11 mouse cellular contexts compared by ENCODE assay signal in genomic region chr3:154570029-154570575, GRCm38 (mm10). TPM values are rescaled to one million over a fixed set of nuclear protein-coding genes. Genes with fewer than 3 reads are reported as not detected.
DNase-seq lines count a peak whose midpoint lies in the region; ATAC-seq and TF ChIP-seq lines count a peak whose summit lies in the region.
"Had no signal": no experiment of that assay in that cellular context is flagged by ENCODE, and none has a peak within 500 bp of the region (broad histone marks: within the 10 kb centered on the region; RNA-seq: fewer than 3 reads in every experiment).

No protein-coding gene starts in this region.

- peak overlapping the region; percentile 62 for H3K4me2 ChIP-seq in heart, postnatal 0 days (ENCODE audit: low read depth, low read length)
- peak overlapping the region; percentile 43 for H3K4me2 ChIP-seq in forebrain, embryonic 14.5 days (ENCODE audit: low read length)
- peak overlapping the region; percentile 36 for H3K4me2 ChIP-seq in midbrain, embryonic 16.5 days (ENCODE audit: low read length)

- peak; percentile 37 for DNase-seq in heart, postnatal 0 days (ENCODE audit: low spot score)
- DNase-seq in heart, adult 8-10 months (ENCODE audit: low spot score), result no peak
- DNase-seq in embryonic facial prominence, embryonic 10.5 days (ENCODE audit: low spot score), result no peak
- peak; percentile 20 for DNase-seq in forebrain, embryonic 14.5 days (ENCODE audit: low spot score)
- DNase-seq in kidney, postnatal 4 days, result no peak
- no peak for DNase-seq in adrenal gland, postnatal 36 days
- DNase-seq in left cerebral cortex, adult 11 months (ENCODE audit: low spot score), result no peak
- DNase-seq: cerebellum, adult 9-11 months; liver, embryonic 13.5 days had no signal

- no peak overlapping the region for H3K27ac ChIP-seq in heart, postnatal 0 days (ENCODE audit: low read depth)
- no peak overlapping the region for H3K27ac ChIP-seq in embryonic facial prominence, embryonic 10.5 days (replicated peaks)
- H3K27ac ChIP-seq in forebrain, embryonic 14.5 days (ENCODE audit: low read depth, low read length), result no peak overlapping the region
- no peak overlapping the region for H3K27ac ChIP-seq in midbrain, embryonic 16.5 days (ENCODE audit: low read length)
- H3K27ac ChIP-seq: liver, embryonic 13.5 days had no signal

- peaks cover 5% of the 10 kb centered on the region; the same call in 1 of the 2 replicates for H3K27me3 ChIP-seq in heart, postnatal 0 days (ENCODE audit: control insufficient read depth, insufficient read depth, low read length)
- peaks cover 44% of the 10 kb centered on the region for H3K27me3 ChIP-seq in embryonic facial prominence, embryonic 10.5 days (replicated peaks; ENCODE audit: low read depth, poor library complexity, severe bottlenecking)
- H3K27me3 ChIP-seq in forebrain, embryonic 14.5 days (replicated peaks; ENCODE audit: control insufficient read depth, insufficient read depth, low read length), result 0 out of 2 replicates have a peak, but pooled peaks cover 2% of the 10 kb centered on the region
- peaks cover 10% of the 10 kb centered on the region for H3K27me3 ChIP-seq in midbrain, embryonic 16.5 days (ENCODE audit: control insufficient read depth, insufficient read depth, low read depth, low read length)
- H3K27me3 ChIP-seq: CH12.LX had no signal

- peak overlapping the region; percentile 38 for H3K4me3 ChIP-seq in heart, postnatal 0 days (ENCODE audit: low read depth, low read length)
- 0 out of 2 replicates have a peak overlapping the region, but pooled peaks have one; percentile 20 for H3K4me3 ChIP-seq in embryonic facial prominence, embryonic 10.5 days
- H3K4me3 ChIP-seq in forebrain, embryonic 14.5 days (ENCODE audit: low read depth, low read length), result no peak overlapping the region
- no peak overlapping the region for H3K4me3 ChIP-seq in midbrain, embryonic 16.5 days (ENCODE audit: low read depth, low read length)
- H3K4me3 ChIP-seq: liver, embryonic 13.5 days had no signal

- H3K4me1 ChIP-seq in heart, postnatal 0 days (ENCODE audit: control insufficient read depth, insufficient read depth), result no peaks in the 10 kb centered on the region
- peaks cover 15% of the 10 kb centered on the region for H3K4me1 ChIP-seq in embryonic facial prominence, embryonic 10.5 days
- no peaks in the 10 kb centered on the region for H3K4me1 ChIP-seq in forebrain, embryonic 14.5 days (ENCODE audit: control insufficient read depth, insufficient read depth, low read length)
- peaks cover 7% of the 10 kb centered on the region; the same call in 1 of the 2 replicates for H3K4me1 ChIP-seq in midbrain, embryonic 16.5 days (ENCODE audit: control insufficient read depth, insufficient read depth, low read length)
- H3K4me1 ChIP-seq: liver, embryonic 13.5 days had no signal

- peak; percentile 68 for ATAC-seq in heart, postnatal 0 days (ENCODE audit: insufficient read depth, low read depth)
- ATAC-seq in forebrain, embryonic 14.5 days, result no peak
- ATAC-seq in midbrain, embryonic 16.5 days, result no peak

- TF ChIP-seq EP300 in heart, postnatal 0 days (IDR thresholded peaks at IDR 0.05; ENCODE audit: low read depth), result no peak

- WGBS in heart, postnatal 0 days, result 45% methylated on average over 14 of the region's 14 CpGs
- WGBS in embryonic facial prominence, embryonic 10.5 days, result 46% methylated on average over 14 of the region's 14 CpGs
- WGBS in forebrain, embryonic 14.5 days, result 7% methylated on average over 14 of the region's 14 CpGs
- WGBS in midbrain, embryonic 16.5 days, result 12% methylated on average over 14 of the region's 14 CpGs

- no peaks in the 10 kb centered on the region for H3K36me3 ChIP-seq in heart, postnatal 0 days (replicated peaks; ENCODE audit: control insufficient read depth, insufficient read depth, low read length)
- no peaks in the 10 kb centered on the region for H3K36me3 ChIP-seq in embryonic facial prominence, embryonic 10.5 days (replicated peaks)
- H3K36me3 ChIP-seq in forebrain, embryonic 14.5 days (ENCODE audit: control insufficient read depth, insufficient read depth, low read length), result no peaks in the 10 kb centered on the region
- no peaks in the 10 kb centered on the region for H3K36me3 ChIP-seq in midbrain, embryonic 16.5 days (ENCODE audit: control insufficient read depth, insufficient read depth, low read length)
- H3K36me3 ChIP-seq: liver, embryonic 13.5 days had no signal

- no peak for TF ChIP-seq CTCF in heart, postnatal 0 days (IDR thresholded peaks at IDR 0.05; ENCODE audit: low read depth)

- no peak overlapping the region for H3K9ac ChIP-seq in heart, postnatal 0 days (replicated peaks; ENCODE audit: low read depth, low read length)
- no peak overlapping the region for H3K9ac ChIP-seq in forebrain, embryonic 14.5 days (ENCODE audit: low read length)
- H3K9ac ChIP-seq in midbrain, embryonic 16.5 days (ENCODE audit: low read depth, low read length), result no peak overlapping the region
- H3K9ac ChIP-seq: liver, embryonic 13.5 days had no signal

- H3K9me3 ChIP-seq in heart, postnatal 0 days (replicated peaks; ENCODE audit: control insufficient read depth, low read length), result no peaks in the 10 kb centered on the region
- no peaks in the 10 kb centered on the region for H3K9me3 ChIP-seq in embryonic facial prominence, embryonic 10.5 days
- H3K9me3 ChIP-seq in forebrain, embryonic 14.5 days (replicated peaks; ENCODE audit: control insufficient read depth, low read length), result no peaks in the 10 kb centered on the region
- H3K9me3 ChIP-seq in midbrain, embryonic 16.5 days (replicated peaks; ENCODE audit: control insufficient read depth, low read length, poor library complexity, severe bottlenecking), result no peaks in the 10 kb centered on the region
- H3K9me3 ChIP-seq: liver, embryonic 13.5 days had no signal

RNA-seq across cellular contexts. Expression of gene Cryz, which starts 26.4 kb away (rescaled TPM):
- 15.4 and 46.2 TPM in 2 replicates for total RNA-seq in heart, postnatal 0 days (2014; rRNA removed; ENCODE audit: low replicate concordance)
- 9.0 and 10.3 TPM in 2 replicates for polyA plus RNA-seq in heart, postnatal 0 days (2015; fragmentation: Nextera tagmentation; extraction: Ambion mirVana)
- total RNA-seq in heart, adult 8-10 months (2022), result 10 to 100 TPM; 14.7 to 20.0 (median 16.6) TPM
- polyA plus RNA-seq in embryonic facial prominence, embryonic 10.5 days (2016; fragmentation: Nextera tagmentation; extraction: Ambion mirVana), result 23.9 and 24.3 TPM in 2 replicates
- 11.0 and 12.8 TPM in 2 replicates for polyA plus RNA-seq in forebrain, embryonic 14.5 days (2014; fragmentation: Nextera tagmentation; extraction: Ambion mirVana)
- polyA plus RNA-seq in midbrain, embryonic 16.5 days (2015; fragmentation: Nextera tagmentation; extraction: Ambion mirVana), result 10.6 and 12.9 TPM in 2 replicates
- total RNA-seq in adrenal gland, postnatal 36 days (2021), result 10 to 100 TPM; 18.3 to 20.4 TPM

RNA-seq across cellular contexts. Expression of gene Tyw3, which starts 26.8 kb away (rescaled TPM):
- 8.5 and 11.7 TPM in 2 replicates for total RNA-seq in heart, postnatal 0 days (2014; rRNA removed; ENCODE audit: low replicate concordance)
- 6.1 and 6.6 TPM in 2 replicates for polyA plus RNA-seq in heart, postnatal 0 days (2015; fragmentation: Nextera tagmentation; extraction: Ambion mirVana)
- 1 to 10 TPM; 3.3 to 5.0 (median 4.0) TPM for total RNA-seq in heart, adult 8-10 months (2022)
- 20.9 and 23.4 TPM in 2 replicates for polyA plus RNA-seq in embryonic facial prominence, embryonic 10.5 days (2016; fragmentation: Nextera tagmentation; extraction: Ambion mirVana)
- 15.2 and 15.7 TPM in 2 replicates for polyA plus RNA-seq in forebrain, embryonic 14.5 days (2014; fragmentation: Nextera tagmentation; extraction: Ambion mirVana)
- 12.1 and 13.4 TPM in 2 replicates for polyA plus RNA-seq in midbrain, embryonic 16.5 days (2015; fragmentation: Nextera tagmentation; extraction: Ambion mirVana)
- 1 to 10 TPM; 3.1 to 4.5 TPM for total RNA-seq in adrenal gland, postnatal 36 days (2021)

Comparison
In these comparisons a context has a peak if more than half of its experiments do, and no peak if none do; other contexts are left out.
1. DNase-seq: peak in heart, postnatal 0 days (single experiment) and forebrain, embryonic 14.5 days (single experiment); none in heart, adult 8-10 months (single experiment), embryonic facial prominence, embryonic 10.5 days (single experiment), kidney, postnatal 4 days (0 of 2), adrenal gland, postnatal 36 days (0 of 2) and left cerebral cortex, adult 11 months (single experiment).
2. H3K4me3 ChIP-seq: peak in heart, postnatal 0 days (single experiment) and embryonic facial prominence, embryonic 10.5 days (single experiment); none in forebrain, embryonic 14.5 days (single experiment) and midbrain, embryonic 16.5 days (single experiment).
3. Peak in every context shown above with its lines, with median percentiles within 50 percentile points of each other: H3K4me2 ChIP-seq.